8 mouse cellular contexts compared by ENCODE assay signal in the genomic region with DNA sequence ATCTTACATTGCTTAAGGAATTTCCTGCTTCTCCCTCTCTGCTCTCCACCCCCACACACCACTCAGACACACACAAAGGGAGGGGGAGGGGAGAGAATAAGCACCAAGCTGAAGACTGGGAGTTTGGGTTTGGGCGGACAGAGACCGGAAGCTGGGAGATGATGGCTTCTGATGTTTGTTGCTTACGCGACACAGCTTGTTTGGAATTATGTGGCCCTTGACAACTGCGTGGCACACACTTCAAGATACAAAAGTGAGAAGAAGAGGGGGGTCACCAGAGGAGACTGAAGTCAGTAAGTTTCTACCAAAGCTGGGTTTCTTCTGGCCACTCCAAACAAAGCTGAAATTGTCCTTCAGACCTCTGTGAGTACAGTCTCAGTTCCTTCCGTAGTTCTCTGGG. TPM values are rescaled to one million over a fixed set of nuclear protein-coding genes. Genes with fewer than 3 reads are reported as not detected.
DNase-seq lines count a peak whose midpoint lies in the region; ATAC-seq and TF ChIP-seq lines count a peak whose summit lies in the region.

A gene (plus strand): TSS at position 154 of the 400 bp plus-strand sequence.

- ATAC-seq in intestine, embryonic 15.5 days: peak; percentile 31; the same call in 1 of the 2 replicates
- peak; percentile 85 for ATAC-seq in lung, embryonic 15.5 days (ENCODE audit: borderline replicate concordance, extremely low read depth, low FRiP score, low TSS enrichment)

- peak within 1 kb of the TSS; percentile 40; the same call in 1 of the 2 replicates for H3K9ac ChIP-seq in intestine, embryonic 15.5 days
- peak within 1 kb of the TSS; percentile 46 for H3K9ac ChIP-seq in lung, embryonic 15.5 days

- no peaks in the 10 kb centered on the region for H3K36me3 ChIP-seq in E14TG2a.4 (ENCODE audit: insufficient read depth, low read length)
- H3K36me3 ChIP-seq in intestine, embryonic 15.5 days: no peaks in the 10 kb centered on the region
- no peaks in the 10 kb centered on the region for H3K36me3 ChIP-seq in lung, embryonic 15.5 days

- no peak for TF ChIP-seq CTCF in E14TG2a.4 (conservative IDR thresholded peaks at IDR 0.05; ENCODE audit: low read length)

- peaks cover 55% of the 10 kb centered on the region for H3K27me3 ChIP-seq in E14TG2a.4 (ENCODE audit: insufficient read depth, low read length)
- H3K27me3 ChIP-seq in intestine, embryonic 15.5 days (replicated peaks): 0 out of 2 replicates have a peak, but pooled peaks cover 6% of the 10 kb centered on the region
- peaks cover 3% of the 10 kb centered on the region; the same call in 1 of the 2 replicates for H3K27me3 ChIP-seq in lung, embryonic 15.5 days

- no peak within 1 kb of the TSS for H3K27ac ChIP-seq in intestine, embryonic 15.5 days
- H3K27ac ChIP-seq in lung, embryonic 15.5 days: peak within 1 kb of the TSS; percentile 29; the same call in 1 of the 2 replicates

- H3K4me3 ChIP-seq in E14TG2a.4 (replicated peaks; ENCODE audit: low read length): peak within 1 kb of the TSS; percentile 72
- H3K4me3 ChIP-seq in intestine, embryonic 15.5 days (replicated peaks): peak within 1 kb of the TSS; percentile 43
- peak within 1 kb of the TSS; percentile 50 for H3K4me3 ChIP-seq in lung, embryonic 15.5 days

- DNase-seq in brain, adult 2 months (ENCODE audit: low read depth, low spot score): peak; percentile 40
- peak; percentile 44 to 52 for DNase-seq in heart, adult 18-20 months
- peak; percentile 33 for DNase-seq in skeletal muscle tissue, adult 2 months (ENCODE audit: low read depth, low spot score)
- no peak for DNase-seq in ovary, postnatal 36 days (ENCODE audit: low spot score)
- no peak for DNase-seq in adrenal gland, postnatal 4 days (ENCODE audit: low spot score in 2 of 2)

- H3K4me2 ChIP-seq in intestine, embryonic 15.5 days (replicated peaks): peak within 1 kb of the TSS; percentile 89
- peak within 1 kb of the TSS; percentile 92 for H3K4me2 ChIP-seq in lung, embryonic 15.5 days

- H3K9me3 ChIP-seq in E14TG2a.4 (ENCODE audit: low read length): no peaks in the 10 kb centered on the region
- H3K9me3 ChIP-seq in intestine, embryonic 15.5 days: no peaks in the 10 kb centered on the region
- no peaks in the 10 kb centered on the region for H3K9me3 ChIP-seq in lung, embryonic 15.5 days

- WGBS in intestine, embryonic 15.5 days: 35% methylated on average over 6 of the region's 6 CpGs
- 14% methylated on average over 6 of the region's 6 CpGs for WGBS in lung, embryonic 15.5 days

- peaks cover 27% of the 10 kb centered on the region for H3K4me1 ChIP-seq in E14TG2a.4 (replicated peaks; ENCODE audit: low read depth, low read length)
- H3K4me1 ChIP-seq in intestine, embryonic 15.5 days (replicated peaks): peaks cover 7% of the 10 kb centered on the region; the same call in 1 of the 2 replicates
- peaks cover 17% of the 10 kb centered on the region for H3K4me1 ChIP-seq in lung, embryonic 15.5 days

RNA-seq across cellular contexts. Expression of the gene that starts here (rescaled TPM):
- under 1 TPM; 0.55 to 0.87 TPM for total RNA-seq in heart, adult 18-20 months (2021)
- polyA plus RNA-seq in intestine, embryonic 15.5 days (2015; fragmentation: Nextera tagmentation; extraction: Ambion mirVana): 4.9 and 5.3 TPM in 2 replicates
- polyA plus RNA-seq in lung, embryonic 15.5 days (2015; fragmentation: Nextera tagmentation; extraction: Ambion mirVana): 11.1 and 13.0 TPM in 2 replicates
- total RNA-seq in adrenal gland, postnatal 4 days (2021): 1 to 10 TPM; 4.5 to 5.8 TPM

Comparison
In these comparisons a context has a peak if more than half of its experiments do, and no peak if none do; other contexts are left out.
1. Peak in DNase-seq in heart, adult 18-20 months; RNA of the gene not detected or under 1 TPM.
2. DNase-seq: peak in brain, adult 2 months (single experiment) and skeletal muscle tissue, adult 2 months (single experiment); none in ovary, postnatal 36 days (single experiment) and adrenal gland, postnatal 4 days (0 of 2).
3. Peak in every context shown above with its lines, with median percentiles within 50 percentile points of each other: H3K4me3 ChIP-seq.